26 mouse cellular contexts compared by ENCODE assay signal in genomic region chr17:44943536-44944090, GRCm38 (mm10).
DNase-seq lines count a peak whose midpoint lies in the region; ATAC-seq lines count a peak whose summit lies in the region.
"Had no signal": no experiment of that assay in that cellular context is flagged by ENCODE, and none has a peak within 500 bp of the region (broad histone marks: within the 10 kb centered on the region; RNA-seq: fewer than 3 reads in every experiment).

No protein-coding gene starts in this region.

- no peaks in the 10 kb centered on the region for H3K4me1 ChIP-seq in heart, embryonic 11.5 days (ENCODE audit: control insufficient read depth, insufficient read depth, low read length)
- H3K4me1 ChIP-seq in midbrain, embryonic 10.5 days = no peaks in the 10 kb centered on the region
- H3K4me1 ChIP-seq: embryonic facial prominence, embryonic 13.5 days; forebrain, embryonic 13.5 days; hindbrain, embryonic 15.5 days; limb, embryonic 13.5 days; liver, embryonic 13.5 days; stomach, embryonic 15.5 days had no signal

- H3K27ac ChIP-seq in heart, embryonic 11.5 days (ENCODE audit: low read depth, low read length) = no peak overlapping the region
- H3K27ac ChIP-seq in midbrain, embryonic 10.5 days (replicated peaks) = no peak overlapping the region
- H3K27ac ChIP-seq: embryonic facial prominence, embryonic 13.5 days; forebrain, embryonic 13.5 days; hindbrain, embryonic 15.5 days; limb, embryonic 13.5 days; liver, embryonic 13.5 days; stomach, embryonic 15.5 days had no signal

- no peaks in the 10 kb centered on the region for H3K27me3 ChIP-seq in heart, embryonic 11.5 days (ENCODE audit: control insufficient read depth, insufficient read depth, low read length)
- H3K27me3 ChIP-seq in midbrain, embryonic 10.5 days (ENCODE audit: low read depth, poor library complexity, severe bottlenecking) = no peaks in the 10 kb centered on the region
- H3K27me3 ChIP-seq: CH12.LX; embryonic facial prominence, embryonic 13.5 days; forebrain, embryonic 13.5 days; hindbrain, embryonic 15.5 days; limb, embryonic 13.5 days; liver, embryonic 13.5 days; stomach, embryonic 15.5 days had no signal

- peak; percentile 91 for DNase-seq in heart, adult 11 months
- peak; percentile 34 for DNase-seq in 416B (ENCODE audit: low read depth)
- DNase-seq in adrenal gland, adult 8-10 months = peak; percentile 61
- no peak for DNase-seq in midbrain, embryonic 10.5 days (ENCODE audit: low spot score)
- DNase-seq in urinary bladder, postnatal 14 days (ENCODE audit: low spot score) = no peak
- DNase-seq: B cell, adult 2 months; cerebellum, adult 2 months; cerebellum, postnatal 36 days; embryo, embryonic 11 days; gastrocnemius, postnatal 10 days; kidney, adult 9 months; kidney, postnatal 14 days; liver, embryonic 13.5 days; lung, embryonic 14.5 days had no signal

- no peak for ATAC-seq in heart, embryonic 11.5 days (replicated peaks; ENCODE audit: insufficient number of reproducible peaks, low FRiP score, low TSS enrichment)
- ATAC-seq in granulocyte monocyte progenitor cell, adult 5-6 weeks (replicated peaks; ENCODE audit: poor library complexity, severe bottlenecking) = peak; percentile 17; the same call in 1 of the 2 replicates
- ATAC-seq: forebrain, embryonic 13.5 days; intestine, embryonic 16.5 days had no signal

- no peaks in the 10 kb centered on the region for H3K36me3 ChIP-seq in heart, embryonic 11.5 days (ENCODE audit: control insufficient read depth, insufficient read depth, low read length)
- no peaks in the 10 kb centered on the region for H3K36me3 ChIP-seq in midbrain, embryonic 10.5 days
- H3K36me3 ChIP-seq: embryonic facial prominence, embryonic 13.5 days; G1E; hindbrain, embryonic 15.5 days; limb, embryonic 13.5 days; liver, embryonic 13.5 days; stomach, embryonic 15.5 days had no signal

- H3K4me3 ChIP-seq in heart, embryonic 11.5 days (ENCODE audit: low read depth, low read length) = no peak overlapping the region
- H3K4me3 ChIP-seq in midbrain, embryonic 10.5 days = no peak overlapping the region
- H3K4me3 ChIP-seq: embryonic facial prominence, embryonic 13.5 days; erythroblast, embryonic 14.5 days; forebrain, embryonic 13.5 days; hindbrain, embryonic 15.5 days; limb, embryonic 13.5 days; liver, embryonic 13.5 days; stomach, embryonic 15.5 days had no signal

- no peak overlapping the region for H3K4me2 ChIP-seq in heart, embryonic 11.5 days
- H3K4me2 ChIP-seq: embryonic facial prominence, embryonic 13.5 days; forebrain, embryonic 13.5 days; hindbrain, embryonic 15.5 days; limb, embryonic 13.5 days; liver, embryonic 13.5 days; lung, embryonic 14.5 days; midbrain, embryonic 11.5 days; stomach, embryonic 15.5 days had no signal

- H3K9ac ChIP-seq in heart, embryonic 11.5 days (ENCODE audit: low read depth, low read length) = no peak overlapping the region
- H3K9ac ChIP-seq: embryonic facial prominence, embryonic 13.5 days; forebrain, embryonic 13.5 days; hindbrain, embryonic 15.5 days; limb, embryonic 13.5 days; liver, embryonic 13.5 days; lung, embryonic 14.5 days; stomach, embryonic 15.5 days had no signal

- no peaks in the 10 kb centered on the region for H3K9me3 ChIP-seq in heart, embryonic 11.5 days (replicated peaks; ENCODE audit: control insufficient read depth, low read length)
- no peaks in the 10 kb centered on the region for H3K9me3 ChIP-seq in midbrain, embryonic 10.5 days (replicated peaks)
- H3K9me3 ChIP-seq: embryonic facial prominence, embryonic 13.5 days; forebrain, embryonic 13.5 days; G1E; hindbrain, embryonic 15.5 days; limb, embryonic 13.5 days; liver, embryonic 13.5 days; stomach, embryonic 15.5 days had no signal

- 72% methylated on average over 4 of the region's 4 CpGs for WGBS in heart, embryonic 11.5 days (ENCODE audit: insufficient replicate concordance)
- WGBS in midbrain, embryonic 10.5 days = 91% methylated on average over 4 of the region's 4 CpGs

Comparison
In these comparisons a context has a peak if more than half of its experiments do, and no peak if none do; other contexts are left out.
1. DNase-seq: peak in heart, adult 11 months (single experiment), 416B (single experiment) and adrenal gland, adult 8-10 months (single experiment); none in midbrain, embryonic 10.5 days (single experiment) and urinary bladder, postnatal 14 days (single experiment).